In genomic region chr11:59192059-59192386, GRCm38 (mm10) we compare ENCODE assay signal across 7 mouse cellular contexts. TPM values are rescaled to one million over a fixed set of nuclear protein-coding genes. Genes with fewer than 3 reads are reported as not detected.
DNase-seq lines count a peak whose midpoint lies in the region; ATAC-seq and TF ChIP-seq lines count a peak whose summit lies in the region.

Guk1 (minus strand) TSS chr11:59192212.

- no peak for ATAC-seq in CD4-positive, CD25-positive, alpha-beta regulatory T cell, adult 4 months
- no peak for ATAC-seq in erythroid progenitor cell, adult 5-6 weeks (replicated peaks; ENCODE audit: low FRiP score, poor library complexity, severe bottlenecking)
- peak; percentile 5; the same call in 1 of the 2 replicates for ATAC-seq in limb, embryonic 14.5 days (ENCODE audit: low FRiP score, low read depth)
- ATAC-seq in stomach, embryonic 14.5 days (ENCODE audit: insufficient number of reproducible peaks, insufficient read depth, low FRiP score, low read depth) = no peak

- peaks cover 3% of the 10 kb centered on the region for H3K27me3 ChIP-seq in C2C12 (ENCODE audit: control insufficient read depth, insufficient read depth, insufficient read length)
- no peaks in the 10 kb centered on the region for H3K27me3 ChIP-seq in limb, embryonic 14.5 days (ENCODE audit: control insufficient read depth, insufficient read depth, low read length)
- H3K27me3 ChIP-seq in stomach, embryonic 14.5 days (ENCODE audit: control insufficient read depth, insufficient read depth, low read length) = no peaks in the 10 kb centered on the region

- peaks cover 24% of the 10 kb centered on the region for H3K79me2 ChIP-seq in C2C12 (ENCODE audit: control insufficient read depth, insufficient read depth)

- H3K79me3 ChIP-seq in C2C12 (ENCODE audit: low read depth) = peaks cover 2% of the 10 kb centered on the region

- TF ChIP-seq CTCF in C2C12 (IDR thresholded peaks at IDR 0.05; ENCODE audit: control insufficient read depth, insufficient read depth, insufficient read length) = no peak

- H3K9ac ChIP-seq in limb, embryonic 14.5 days (ENCODE audit: low read depth, low read length, severe bottlenecking) = peak within 1 kb of the TSS; percentile 59
- H3K9ac ChIP-seq in stomach, embryonic 14.5 days (replicated peaks; ENCODE audit: low read depth, low read length) = peak within 1 kb of the TSS; percentile 61

- H3K9me3 ChIP-seq in limb, embryonic 14.5 days (ENCODE audit: control insufficient read depth, low read length) = no peaks in the 10 kb centered on the region
- H3K9me3 ChIP-seq in stomach, embryonic 14.5 days (ENCODE audit: control insufficient read depth, low read depth, low read length) = no peaks in the 10 kb centered on the region

- TF ChIP-seq POLR2A in limb, embryonic 14.5 days (IDR thresholded peaks at IDR 0.05; ENCODE audit: borderline replicate concordance, extremely low read depth, insufficient read depth, insufficient read length) = no peak

- H3ac ChIP-seq in C2C12 (ENCODE audit: control insufficient read depth, insufficient read length, low read depth) = peak within 1 kb of the TSS; percentile 92

- H3K4me3 ChIP-seq in C2C12 (ENCODE audit: insufficient read depth, poor library complexity, severe bottlenecking) = peak within 1 kb of the TSS; percentile 51
- peak within 1 kb of the TSS; percentile 55 for H3K4me3 ChIP-seq in limb, embryonic 14.5 days (replicated peaks; ENCODE audit: low read length)
- peak within 1 kb of the TSS; percentile 66 for H3K4me3 ChIP-seq in stomach, embryonic 14.5 days (ENCODE audit: low read depth, low read length)

- peaks cover 5% of the 10 kb centered on the region; the same call in 1 of the 2 replicates for H3K4me1 ChIP-seq in limb, embryonic 14.5 days (ENCODE audit: control insufficient read depth, insufficient read depth, low read length)
- H3K4me1 ChIP-seq in stomach, embryonic 14.5 days (ENCODE audit: control insufficient read depth, insufficient read depth, low read length) = peaks cover 3% of the 10 kb centered on the region; the same call in 1 of the 2 replicates

- no peaks in the 10 kb centered on the region for H3K36me3 ChIP-seq in C2C12 (ENCODE audit: control insufficient read depth, insufficient read depth)
- no peaks in the 10 kb centered on the region; the same call in 1 of the 2 replicates for H3K36me3 ChIP-seq in limb, embryonic 14.5 days (ENCODE audit: control insufficient read depth, insufficient read depth, low read length)
- H3K36me3 ChIP-seq in stomach, embryonic 14.5 days (ENCODE audit: control insufficient read depth, insufficient read depth, low read length) = no peaks in the 10 kb centered on the region

- WGBS in limb, embryonic 14.5 days = 4% methylated on average over 16 of the region's 16 CpGs
- WGBS in stomach, embryonic 14.5 days = 5% methylated on average over 13 of the region's 16 CpGs

- H3K4me2 ChIP-seq in limb, embryonic 14.5 days (replicated peaks; ENCODE audit: low read depth, low read length, severe bottlenecking) = peak within 1 kb of the TSS; percentile 65
- peak within 1 kb of the TSS; percentile 70 for H3K4me2 ChIP-seq in stomach, embryonic 14.5 days (replicated peaks; ENCODE audit: low read depth, low read length)

- intact Hi-C loops in heart, postnatal 36 days (cut with DNase I) = loop anchor here (5.0 kb wide), 1 partner anchor 35 kb away; the partner anchor contains the start of gene Arf1

- peak within 1 kb of the TSS; percentile 79 for H3K27ac ChIP-seq in limb, embryonic 14.5 days (replicated peaks; ENCODE audit: low read depth, low read length)
- peak within 1 kb of the TSS; percentile 90 for H3K27ac ChIP-seq in stomach, embryonic 14.5 days (ENCODE audit: low read length)

- no peak for DNase-seq in heart, postnatal 36 days
- DNase-seq in limb, embryonic 14.5 days (ENCODE audit: low spot score) = no peak
- no peak for DNase-seq in ovary, adult 18-20 months (ENCODE audit: low spot score)

TF ChIP-seq in C2C12, 6 proteins besides CTCF, POLR2A, EP300 and RAD21:
- TF ChIP-seq MYOG (IDR thresholded peaks at IDR 0.05; ENCODE audit: control insufficient read depth, extremely low read depth, insufficient read length) = no peak
- no peak for TF ChIP-seq CEBPB (IDR thresholded peaks at IDR 0.05; ENCODE audit: low read depth)
- no peak for TF ChIP-seq USF1 (IDR thresholded peaks at IDR 0.05; ENCODE audit: low read depth)
- TF ChIP-seq FOSL1 (IDR thresholded peaks at IDR 0.05; ENCODE audit: insufficient read depth, low read length, poor library complexity, severe bottlenecking) = no peak
- no peak for TF ChIP-seq MYOD1 (IDR thresholded peaks at IDR 0.05; ENCODE audit: control insufficient read depth, insufficient read length, low read depth)
- no peak for TF ChIP-seq MAX (IDR thresholded peaks at IDR 0.05)
TF ChIP-seq in C2C12: peak in this region for 0.

RNA-seq across cellular contexts. Expression of gene Guk1, which starts in this region (rescaled TPM):
- 81.0 TPM for polyA plus RNA-seq in C2C12 (2012; fragmentation: generic; extraction: Trizol)
- polyA plus RNA-seq in CD4-positive, CD25-positive, alpha-beta regulatory T cell, adult 4 months (2017; shearing (Covaris generic)) = 10 to 100 TPM; 63.6 to 67.4 TPM
- 20.5 and 24.3 TPM in 2 replicates for total RNA-seq in erythroid progenitor cell, adult 5-6 weeks (2015; ENCODE audit: low replicate concordance)
- total RNA-seq in erythroid progenitor cell, adult 5-6 weeks (2017; ENCODE audit: low replicate concordance) = 14.2 and 30.1 TPM in 2 replicates
- 100 to 1,000 TPM in 1 of 2 experiments, 10 to 100 TPM in 1; 88.3 to 117 TPM for total RNA-seq in heart, postnatal 36 days (2021)
- 101 and 102 TPM in 2 replicates for polyA plus RNA-seq in limb, embryonic 14.5 days (2012; rRNA removed)
- 126 and 129 TPM in 2 replicates for polyA plus RNA-seq in limb, embryonic 14.5 days (2014; fragmentation: Nextera tagmentation; extraction: Ambion mirVana)
- polyA plus RNA-seq in stomach, embryonic 14.5 days (2014; fragmentation: Nextera tagmentation; extraction: Ambion mirVana) = 124 and 130 TPM in 2 replicates
